Mouse (Mus musculus): Measurements from ENCODE around the gene Prpf39.

DNA sequence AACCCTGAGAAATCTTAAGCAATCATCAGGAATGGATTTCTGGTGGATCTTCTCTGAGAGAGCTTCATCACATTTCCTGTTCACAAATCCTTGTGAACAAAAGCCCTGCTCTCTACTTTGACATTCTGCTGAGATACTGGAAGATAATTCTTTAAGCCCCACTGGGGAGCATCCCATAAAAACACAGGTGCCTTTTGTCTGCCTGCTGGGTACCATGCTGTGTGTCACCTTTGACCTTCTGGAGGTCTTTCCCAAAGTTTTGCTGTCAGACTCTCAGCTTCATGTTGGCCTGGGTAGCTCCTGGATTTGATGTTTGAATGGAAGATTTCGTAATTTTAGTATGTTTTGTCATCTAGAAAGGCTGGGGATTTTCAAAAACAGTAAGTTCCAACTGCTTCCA is 72.6 kb downstream of the Prpf39 start:
- no peak for TF ChIP-seq GATA1 (IDR thresholded peaks at IDR 0.05; ENCODE audit: low read length)
- TF ChIP-seq TAL1 (IDR thresholded peaks at IDR 0.05; ENCODE audit: low read length): no peak

Measured in erythroblast, embryonic 14.5 days (primary cell).